Mouse (Mus musculus) urinary bladder, postnatal 10 days (tissue): ENCODE results near the gene Kif2c.

Experiments used
- DNase-seq: peaks from one replicate; pipeline ENCODE4 v3.0.0; 2022; ENCODE audit warnings: low spot score

Gene Kif2c

GRCm38 (mm10) chr4:117138295-117139216 lies 43.9 kb downstream of the Kif2c start:
- DNase-seq, result no peak

GRCm38 (mm10) chr4:117136034-117136433 lies 46.4 kb downstream of the Kif2c start:
- no peak for DNase-seq

GRCm38 (mm10) chr4:117134601-117134995 lies 47.8 kb downstream of the Kif2c start:
- DNase-seq, result no peak

GRCm38 (mm10) chr4:117133817-117134600 lies 48.4 kb downstream of the Kif2c start, which contains the start of gene Plk3:
Plk3 (minus strand) TSS chr4:117133963.
- peak; percentile 78 for DNase-seq

GRCm38 (mm10) chr4:117133366-117133796 lies 49.1 kb downstream of the Kif2c start:
- no peak for DNase-seq

- no peak for DNase-seq
Measured at GRCm38 (mm10) chr4:117132794-117133143, 49.7 kb downstream of the Kif2c start.

- no peak for DNase-seq
Measured at GRCm38 (mm10) chr4:117131890-117132793, 50.3 kb downstream of the Kif2c start.

GRCm38 (mm10) chr4:117131198-117131597 lies 51.2 kb downstream of the Kif2c start:
- DNase-seq, result no peak

- no peak for DNase-seq
Measured at GRCm38 (mm10) chr4:117130790-117131189, 51.6 kb downstream of the Kif2c start.

- no peak for DNase-seq
Measured at GRCm38 (mm10) chr4:117127991-117128686, 54.3 kb downstream of the Kif2c start.

- DNase-seq, result no peak
Measured at GRCm38 (mm10) chr4:117126675-117127290, 55.7 kb downstream of the Kif2c start, which contains the start of gene Tctex1d4. Tctex1d4 (plus strand) TSS chr4:117126794.

- DNase-seq, result no peak
Measured at GRCm38 (mm10) chr4:117125910-117126674, 56.3 kb downstream of the Kif2c start.

- DNase-seq, result no peak
Measured at GRCm38 (mm10) chr4:117125348-117125909, 57.0 kb downstream of the Kif2c start, which contains the start of gene Btbd19. Btbd19 (minus strand) TSS chr4:117125725.

GRCm38 (mm10) chr4:117124518-117125347 lies 57.7 kb downstream of the Kif2c start:
- no peak for DNase-seq

GRCm38 (mm10) chr4:117124218-117124517 lies 58.3 kb downstream of the Kif2c start:
- DNase-seq, result no peak

GRCm38 (mm10) chr4:117123546-117124217 lies 58.8 kb downstream of the Kif2c start:
- no peak for DNase-seq

- no peak for DNase-seq
Measured at GRCm38 (mm10) chr4:117122209-117122608, 60.2 kb downstream of the Kif2c start.
